Mouse (Mus musculus) olfactory bulb, adult 2 months (tissue): ENCODE measurements around the gene Ciita.

ENCODE experiments used
- CTCF ChIP-seq: fragments of 200-500 bp; IDR thresholded peaks from 2 replicates; pipeline ENCODE4 v1.5.1; 2012; ENCODE audit warnings: low read depth, mild to moderate bottlenecking, low read length, moderate library complexity; ENCODE audit not compliant: insufficient read depth
- POLR2A ChIP-seq: fragments of 200-500 bp; IDR thresholded peaks from 2 replicates; pipeline ENCODE4 v1.6.1; 2012; ENCODE audit warnings: mild to moderate bottlenecking, low read depth, low read length, moderate library complexity; ENCODE audit not compliant: insufficient read depth

DNA sequence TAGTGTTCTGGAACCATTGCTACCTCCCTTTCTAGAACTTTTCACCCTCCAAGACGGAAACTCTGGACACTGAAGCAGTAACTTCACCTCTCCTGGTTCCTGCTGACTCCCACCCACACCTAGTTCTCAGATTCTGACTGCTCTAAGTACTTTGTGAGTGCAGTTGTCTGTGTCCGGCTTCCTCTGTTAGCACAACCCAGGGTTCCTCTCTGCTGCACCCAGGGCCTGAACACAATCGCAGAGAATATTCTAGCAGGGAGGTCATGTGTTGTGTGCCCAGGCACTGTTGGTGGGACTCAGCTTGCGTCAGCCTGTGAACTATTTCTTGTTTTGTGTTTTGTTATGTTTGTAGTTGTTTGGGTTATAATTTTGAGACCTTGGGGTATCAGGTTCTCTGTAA is 11.9 kb downstream of the Ciita start:
- no peak for TF ChIP-seq CTCF
- no peak for TF ChIP-seq POLR2A
